8 mouse cellular contexts compared by ENCODE assay signal in the genomic region with DNA sequence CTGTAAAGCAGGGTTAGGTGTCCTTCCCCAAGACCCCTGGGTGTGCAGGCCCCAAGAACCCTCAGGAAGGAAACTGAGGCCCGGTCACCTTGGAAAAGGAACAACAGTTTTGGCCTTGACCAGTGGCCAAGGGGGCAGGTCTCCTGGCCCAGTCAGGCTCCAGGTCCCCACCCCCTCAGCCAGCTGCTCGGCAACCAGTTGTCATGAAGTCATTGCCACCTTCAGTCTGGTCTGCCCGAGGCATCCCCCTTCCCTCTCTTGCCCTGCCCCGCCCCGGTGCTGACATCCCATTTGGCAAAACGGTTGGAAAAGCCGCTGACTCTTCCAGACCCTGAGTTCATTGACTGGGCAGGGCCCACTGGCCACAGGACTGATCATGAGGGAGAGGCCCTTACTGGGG.
DNase-seq lines count a peak whose midpoint lies in the region; ATAC-seq and TF ChIP-seq lines count a peak whose summit lies in the region.

No protein-coding gene starts in this region.

- in situ Hi-C loops in ES-E14 (cut with MboI; ENCODE audit: low sequenced_read_pairs in 2 of 2, unreplicated experiment in 2 of 2): loop anchor here (10.0 kb wide), 3 partner anchors 88 to 358 kb away; partner anchors contain the start of gene Epn3 (in 1 of the 2)

- no peak overlapping the region for H3K4me2 ChIP-seq in kidney, embryonic 15.5 days

- no peak overlapping the region for H3K9ac ChIP-seq in kidney, embryonic 15.5 days
- 0 out of 2 replicates have a peak overlapping the region, but pooled peaks have one; percentile 15 for H3K9ac ChIP-seq in ES-E14 (ENCODE audit: insufficient read depth, low read depth, low read length, poor library complexity, severe bottlenecking)

- no peaks in the 10 kb centered on the region for H3K27me3 ChIP-seq in kidney, embryonic 15.5 days

- WGBS in kidney, embryonic 15.5 days: 47% methylated on average over 7 of the region's 7 CpGs

- H3K27ac ChIP-seq in kidney, embryonic 15.5 days: no peak overlapping the region
- H3K27ac ChIP-seq in ES-E14 (ENCODE audit: insufficient read depth, low read depth, low read length, poor library complexity, severe bottlenecking): no peak overlapping the region
- peak overlapping the region; percentile 74 for H3K27ac ChIP-seq in brown adipose tissue, adult 24 weeks (replicated peaks; ENCODE audit: low read depth, low read length)

- no peak for ATAC-seq in kidney, embryonic 15.5 days (replicated peaks; ENCODE audit: low FRiP score)

- H3K4me1 ChIP-seq in kidney, embryonic 15.5 days: peaks cover 47% of the 10 kb centered on the region
- peaks cover 17 to 47% of the 10 kb centered on the region in 2 experiments; a peak in 3 of 4 replicates for H3K4me1 ChIP-seq in ES-E14 (ENCODE audit: control insufficient read depth in 2 of 2, insufficient read depth in 2 of 2, low read length in 2 of 2, poor library complexity in 1 of 2)
- H3K4me1 ChIP-seq in brown adipose tissue, adult 24 weeks (ENCODE audit: control insufficient read depth, insufficient read depth, insufficient read length, low read length): peaks cover 15% of the 10 kb centered on the region

- H3K4me3 ChIP-seq in kidney, embryonic 15.5 days (replicated peaks): no peak overlapping the region
- no peak overlapping the region for H3K4me3 ChIP-seq in ES-E14 (ENCODE audit: insufficient read depth in 1 of 2, low read depth in 1 of 2, low read length in 2 of 2, poor library complexity in 1 of 2, severe bottlenecking in 1 of 2)
- H3K4me3 ChIP-seq in brown adipose tissue, adult 24 weeks (ENCODE audit: insufficient read depth, low read depth, low read length): no peak overlapping the region

- DNase-seq in kidney, adult 8-10 months: peak; percentile 66 to 71
- no peak for DNase-seq in ES-E14 (ENCODE audit: low read depth, low spot score)
- DNase-seq in heart, postnatal 4 days: peak; percentile 71
- DNase-seq in thymus, postnatal 36 days: no peak
- DNase-seq in layer of hippocampus, adult 11-12 months (ENCODE audit: low spot score): no peak
- no peak for DNase-seq in right cerebral cortex, postnatal 25 days

- H3K36me3 ChIP-seq in kidney, embryonic 15.5 days: no peaks in the 10 kb centered on the region
- H3K36me3 ChIP-seq in ES-E14 (ENCODE audit: control insufficient read depth, insufficient read depth, low read length, poor library complexity, severe bottlenecking): no peaks in the 10 kb centered on the region

- no peaks in the 10 kb centered on the region for H3K9me3 ChIP-seq in kidney, embryonic 15.5 days (replicated peaks)
- H3K9me3 ChIP-seq in ES-E14 (ENCODE audit: control insufficient read depth, insufficient read depth, low read depth, low read length): no peaks in the 10 kb centered on the region

TF ChIP-seq in ES-E14, 5 proteins besides CTCF, POLR2A, EP300 and RAD21:
- no peak for TF ChIP-seq MAFK (IDR thresholded peaks at IDR 0.05; ENCODE audit: insufficient read depth, low read depth, low read length)
- TF ChIP-seq HCFC1 (IDR thresholded peaks at IDR 0.05; ENCODE audit: borderline replicate concordance, insufficient read depth, low read length): no peak
- TF ChIP-seq CHD2 (IDR thresholded peaks at IDR 0.05; ENCODE audit: low read depth, low read length): no peak
- no peak for TF ChIP-seq ZNF384 (IDR thresholded peaks at IDR 0.05; ENCODE audit: low read depth, low read length)
- TF ChIP-seq ZC3H11A (IDR thresholded peaks at IDR 0.05; ENCODE audit: borderline replicate concordance, low read depth, low read length): no peak

Comparison
In these comparisons a context has a peak if more than half of its experiments do, and no peak if none do; other contexts are left out.
1. DNase-seq: peak in kidney, adult 8-10 months (2 of 2) and heart, postnatal 4 days (single experiment); none in ES-E14 (single experiment), thymus, postnatal 36 days (0 of 2), layer of hippocampus, adult 11-12 months (single experiment) and right cerebral cortex, postnatal 25 days (single experiment).